Mouse (Mus musculus) embryonic facial prominence, embryonic 12.5 days (tissue): ENCODE measurements around the gene Aadacl3. TPM values are rescaled to one million over a fixed set of nuclear protein-coding genes. Genes with fewer than 3 reads are reported as not detected.

ENCODE experiments used
- ATAC-seq: fragments of 200-750 bp; cut with Nextera tagmentation; 2 replicates; pipeline ENCODE4 v1.8.0; 2017; ENCODE audit not compliant: insufficient number of reproducible peaks, insufficient read depth, low FRiP score, low TSS enrichment
- H3K27ac ChIP-seq: fragments of 300-500 bp; sonication (generic); 2 replicates; pipeline ENCODE4 v1.5.1; 2016; ENCODE audit warnings: mild to moderate bottlenecking
- H3K27me3 ChIP-seq: fragments of 300-500 bp; sonication (generic); 2 replicates; pipeline ENCODE4 v1.6.1; 2016; ENCODE audit warnings: mild to moderate bottlenecking, moderate library complexity
- H3K36me3 ChIP-seq: fragments of 300-500 bp; sonication (generic); 2 replicates; pipeline ENCODE4 v1.6.1; 2016; ENCODE audit warnings: mild to moderate bottlenecking
- H3K4me1 ChIP-seq: fragments of 300-500 bp; sonication (generic); 2 replicates; pipeline ENCODE4 v1.6.1; 2016
- H3K4me2 ChIP-seq: fragments of 300-500 bp; sonication (generic); replicated peaks from 2 replicates; pipeline ENCODE4 v1.6.1; 2016; ENCODE audit warnings: mild to moderate bottlenecking, moderate library complexity
- H3K4me3 ChIP-seq: fragments of 300-500 bp; sonication (generic); 2 replicates; pipeline ENCODE4 v1.5.1; 2016; ENCODE audit warnings: mild to moderate bottlenecking
- H3K9ac ChIP-seq: fragments of 300-500 bp; sonication (generic); 2 replicates; pipeline ENCODE4 v1.6.1; 2016; ENCODE audit warnings: mild to moderate bottlenecking, moderate library complexity
- H3K9me3 ChIP-seq: fragments of 300-500 bp; sonication (generic); 2 replicates; pipeline ENCODE4 v1.6.1; 2016; ENCODE audit warnings: mild to moderate bottlenecking, moderate library complexity
- WGBS: fragments of 180-500 bp; shearing (Covaris S2); methylation state at CpG from one replicate; pipeline ENCODE4 v1.1.7; 2016; 5-methylcytosine and 5-hydroxymethylcytosine counted together
- polyA plus RNA-seq: library from polyadenylated mRNA; unstranded; fragments of >200 nt; fragmentation: Nextera tagmentation; extraction: Ambion mirVana; gene quantifications from 2 replicates; pipeline ENCODE4 v1.2.1, GENCODE M21; 2016

Gene Aadacl3
- polyA plus RNA-seq, 1 experiment from 2014 or later, result not detected

GRCm38 (mm10) chr4:144424590-144424989, 39.0 kb downstream of the Aadacl3 start:
- no peak overlapping the region for H3K27ac ChIP-seq
- no peak overlapping the region for H3K9ac ChIP-seq
- 76% methylated on average over 5 of the region's 5 CpGs for WGBS
- no peaks in the 10 kb centered on the region for H3K27me3 ChIP-seq
- peaks cover 3% of the 10 kb centered on the region; the same call in 1 of the 2 replicates for H3K9me3 ChIP-seq
- no peak overlapping the region for H3K4me2 ChIP-seq
- H3K36me3 ChIP-seq, result no peaks in the 10 kb centered on the region
- ATAC-seq, result no peak
- H3K4me1 ChIP-seq, result no peaks in the 10 kb centered on the region
- H3K4me3 ChIP-seq, result no peak overlapping the region

- H3K9ac ChIP-seq, result no peak overlapping the region
- H3K36me3 ChIP-seq, result no peaks in the 10 kb centered on the region
- H3K27ac ChIP-seq, result no peak overlapping the region
- ATAC-seq, result no peak
- H3K9me3 ChIP-seq, result peaks cover 5% of the 10 kb centered on the region; the same call in 1 of the 2 replicates
- H3K4me2 ChIP-seq, result no peak overlapping the region
- no peaks in the 10 kb centered on the region for H3K27me3 ChIP-seq
- H3K4me3 ChIP-seq, result no peak overlapping the region
- no peaks in the 10 kb centered on the region for H3K4me1 ChIP-seq
Observed at GRCm38 (mm10) chr4:144420644-144421043, 42.9 kb downstream of the Aadacl3 start.

DNA sequence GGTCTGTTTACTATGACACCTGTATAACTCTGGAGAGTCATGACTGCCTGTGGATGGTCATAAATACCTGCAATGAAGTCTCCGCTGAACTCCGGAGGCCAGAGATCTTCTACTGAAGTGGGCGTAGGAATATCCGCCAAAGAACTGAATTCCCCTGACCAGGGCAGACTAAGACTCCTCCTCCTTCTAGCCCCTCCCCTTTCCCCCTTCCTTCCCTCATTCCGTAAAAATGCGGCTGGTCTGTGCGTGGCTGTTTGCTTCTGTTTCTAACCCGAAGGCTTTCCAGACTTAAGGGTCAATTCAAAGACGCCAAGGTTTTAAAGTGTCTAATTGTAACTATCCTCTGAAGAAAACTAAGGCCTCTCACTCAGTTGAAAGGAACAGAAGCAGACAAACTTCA, 55.3 kb downstream of the Aadacl3 start, which contains the start of gene Pramef12:
Pramef12 (minus strand) TSS at position 175 of the 400 bp plus-strand sequence.
- Histone ChIP-seq H3K9me3 (no peaks in the 10 kb centered on the region), H3K27ac (no peak within 1 kb of the TSS), H3K4me3 (no peak within 1 kb of the TSS), H3K9ac (no peak within 1 kb of the TSS), H3K4me2 (no peak within 1 kb of the TSS), H3K4me1 (no peaks in the 10 kb centered on the region), H3K27me3 (no peaks in the 10 kb centered on the region), H3K36me3 (no peaks in the 10 kb centered on the region)
- ATAC-seq, result no peak
- WGBS, result 68% methylated on average over 9 of the region's 9 CpGs

DNA sequence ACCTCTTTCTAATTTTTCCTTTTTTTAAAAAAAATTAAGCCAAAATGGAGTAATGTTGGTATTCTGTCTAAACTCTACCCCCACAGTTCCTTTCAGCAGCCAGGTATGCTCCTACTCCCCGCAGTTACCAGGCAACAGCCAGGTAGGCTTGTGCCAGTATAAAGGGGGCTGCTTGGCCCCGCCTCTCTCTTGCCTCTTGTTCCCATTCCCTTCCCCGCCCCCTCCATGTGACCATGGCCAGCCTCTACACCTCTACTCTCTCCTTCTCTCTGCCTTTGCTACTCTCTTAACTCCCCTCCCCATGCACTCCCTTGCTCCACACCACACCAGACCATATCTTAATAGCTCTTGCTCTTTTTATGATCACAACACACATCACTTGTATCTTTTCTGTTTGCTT, 57.3 kb downstream of the Aadacl3 start:
- no peaks in the 10 kb centered on the region for H3K27me3 ChIP-seq
- no peaks in the 10 kb centered on the region for H3K4me1 ChIP-seq
- no peak overlapping the region for H3K4me2 ChIP-seq
- H3K27ac ChIP-seq, result no peak overlapping the region
- H3K4me3 ChIP-seq, result no peak overlapping the region
- H3K9ac ChIP-seq, result no peak overlapping the region
- H3K9me3 ChIP-seq, result no peaks in the 10 kb centered on the region
- no peaks in the 10 kb centered on the region for H3K36me3 ChIP-seq
- WGBS, result 53% methylated on average over 3 of the region's 3 CpGs
- no peak for ATAC-seq

- Histone ChIP-seq H3K36me3 (no peaks in the 10 kb centered on the region), H3K9ac (no peak overlapping the region), H3K9me3 (no peaks in the 10 kb centered on the region), H3K27me3 (no peaks in the 10 kb centered on the region), H3K27ac (peak overlapping the region; percentile 57; the same call in 1 of the 2 replicates), H3K4me1 (no peaks in the 10 kb centered on the region), H3K4me3 (peak overlapping the region; percentile 28), H3K4me2 (peak overlapping the region; percentile 46)
- 8% methylated on average over 17 of the region's 17 CpGs for WGBS
- ATAC-seq, result peak; percentile 76
Observed at GRCm38 (mm10) chr4:144404456-144405086, 59.0 kb downstream of the Aadacl3 start.

Other genes with a start within 250 kb of the Aadacl3 start
- gene Pramel5, start 183.3 kb downstream of the Aadacl3 start, polyA plus RNA-seq, result not detected in 2 replicates
- gene Gm13128, start 133.5 kb downstream of the Aadacl3 start, polyA plus RNA-seq, result not detected in 2 replicates
- not detected in 2 replicates for gene Gm13119, start 105.8 kb downstream of the Aadacl3 start, polyA plus RNA-seq
- gene Pramef20, start 85.8 kb downstream of the Aadacl3 start, polyA plus RNA-seq, result not detected in 2 replicates
- 0.14 TPM in 1 of 2 replicates, not detected in the other for gene Pramef12, start 55.3 kb downstream of the Aadacl3 start, polyA plus RNA-seq
- gene 1700012P22Rik, start 25.0 kb downstream of the Aadacl3 start, polyA plus RNA-seq, result not detected in 2 replicates
- not detected in 2 replicates for gene Gm9944, start 10.4 kb downstream of the Aadacl3 start, polyA plus RNA-seq
- not detected in 2 replicates for gene 9430007A20Rik, start 56.1 kb upstream of the Aadacl3 start, polyA plus RNA-seq
- not detected in 2 replicates for gene Gm13124, start 101.4 kb upstream of the Aadacl3 start, polyA plus RNA-seq
- gene Aadacl4, start 150.0 kb upstream of the Aadacl3 start, polyA plus RNA-seq, result not detected in 2 replicates
- gene Gm436, start 222.6 kb upstream of the Aadacl3 start, polyA plus RNA-seq, result not detected in 2 replicates